Mouse (Mus musculus) liver, embryonic 14.5 days (tissue): ENCODE measurements around the gene Tubb5. TPM values are rescaled to one million over a fixed set of nuclear protein-coding genes. Genes with fewer than 3 reads are reported as not detected.

ENCODE experiments used
- ATAC-seq: fragments of 200-750 bp; cut with Nextera tagmentation; 2 replicates; pipeline ENCODE4 v1.8.0; 2017; ENCODE audit warnings: moderate number of reproducible peaks, mild to moderate bottlenecking, moderate library complexity; ENCODE audit not compliant: insufficient read depth
- DNase-seq, 3 experiments: peaks; one replicate each; pipeline ENCODE4 v3.0.0-alpha.2; 2012 to 2013; ENCODE audit warnings: low read depth in 3 of 3, low spot score in 3 of 3
- H3K27ac ChIP-seq: fragments of 300-500 bp; sonication (generic); 2 replicates; pipeline ENCODE4 v1.5.1; 2014; ENCODE audit warnings: moderate library complexity, mild to moderate bottlenecking, control low read depth, inconsistent platforms
- H3K27me3 ChIP-seq: fragments of 300-500 bp; sonication (generic); 2 replicates; pipeline ENCODE4 v1.6.1; 2014; ENCODE audit warnings: mild to moderate bottlenecking, low read length, moderate library complexity; ENCODE audit not compliant: control insufficient read depth, insufficient read depth
- H3K36me3 ChIP-seq: fragments of 300-500 bp; sonication (generic); replicated peaks from 2 replicates; pipeline ENCODE4 v1.6.1; 2014; ENCODE audit warnings: low read depth; ENCODE audit not compliant: control insufficient read depth, insufficient read depth
- H3K4me1 ChIP-seq, 2 experiments: fragments of 200-500 bp in 1 of 2; fragments of 300-500 bp in 1 of 2; sonication (generic) in 1 of 2; replicated peaks; 2 replicates each; pipeline ENCODE4 v1.6.1; 2012 to 2014; ENCODE audit warnings: antibody characterized with exemption in 1 of 2, inconsistent platforms in 1 of 2, low read length in 1 of 2; ENCODE audit not compliant: control insufficient read depth in 2 of 2, insufficient read depth in 2 of 2
- H3K4me2 ChIP-seq: fragments of 300-500 bp; sonication (generic); 2 replicates; pipeline ENCODE4 v1.6.1; 2014; ENCODE audit warnings: low read depth, mild to moderate bottlenecking, control low read depth, moderate library complexity
- H3K4me3 ChIP-seq, 2 experiments: fragments of 200-500 bp in 1 of 2; fragments of 300-500 bp in 1 of 2; sonication (generic) in 1 of 2; 2 replicates each; pipeline ENCODE4 v1.5.1; 2012 to 2014; ENCODE audit warnings: low read depth in 2 of 2, low read length in 2 of 2, mild to moderate bottlenecking in 2 of 2, control low read depth in 1 of 2, inconsistent platforms in 1 of 2, moderate library complexity in 1 of 2; ENCODE audit not compliant: insufficient read depth in 1 of 2
- H3K9ac ChIP-seq: fragments of 300-500 bp; sonication (generic); replicated peaks from 2 replicates; pipeline ENCODE4 v1.6.1; 2014; ENCODE audit warnings: mild to moderate bottlenecking, control low read depth, moderate library complexity
- H3K9me3 ChIP-seq: fragments of 300-500 bp; sonication (generic); 2 replicates; pipeline ENCODE4 v1.6.1; 2016; ENCODE audit warnings: low read length, mixed read lengths; ENCODE audit not compliant: control insufficient read depth
- CTCF ChIP-seq: IDR thresholded peaks from 2 replicates; pipeline ENCODE4 v1.5.1; 2016; ENCODE audit warnings: antibody characterized with exemption, low read depth, control low read depth
- EP300 ChIP-seq: IDR thresholded peaks from 2 replicates; pipeline ENCODE4 v1.6.1; 2016; ENCODE audit warnings: antibody characterized with exemption, low read depth
- WGBS: fragments of 180-500 bp; shearing (Covaris S2); extraction: QIAGEN DNeasy Blood & Tissue Kit; methylation state at CpG from one replicate; pipeline ENCODE4 v1.1.7; 2014; ENCODE audit not compliant: insufficient replicate concordance; 5-methylcytosine and 5-hydroxymethylcytosine counted together
- polyA plus RNA-seq, 2 experiments: library from polyadenylated mRNA; depleted of rRNA in 1 of 2; stranded (reverse) in 1 of 2; unstranded in 1 of 2; fragments of >200 nt; fragmentation: Nextera tagmentation in 1 of 2; extraction: Ambion mirVana in 1 of 2; gene quantifications; 2 replicates each; pipeline versions ENCODE4 v1.2.1 to v1.2.3; 2012 to 2014

The Tubb5 gene
- polyA plus RNA-seq, 2 experiments, result 330 to 467 TPM

DNA sequence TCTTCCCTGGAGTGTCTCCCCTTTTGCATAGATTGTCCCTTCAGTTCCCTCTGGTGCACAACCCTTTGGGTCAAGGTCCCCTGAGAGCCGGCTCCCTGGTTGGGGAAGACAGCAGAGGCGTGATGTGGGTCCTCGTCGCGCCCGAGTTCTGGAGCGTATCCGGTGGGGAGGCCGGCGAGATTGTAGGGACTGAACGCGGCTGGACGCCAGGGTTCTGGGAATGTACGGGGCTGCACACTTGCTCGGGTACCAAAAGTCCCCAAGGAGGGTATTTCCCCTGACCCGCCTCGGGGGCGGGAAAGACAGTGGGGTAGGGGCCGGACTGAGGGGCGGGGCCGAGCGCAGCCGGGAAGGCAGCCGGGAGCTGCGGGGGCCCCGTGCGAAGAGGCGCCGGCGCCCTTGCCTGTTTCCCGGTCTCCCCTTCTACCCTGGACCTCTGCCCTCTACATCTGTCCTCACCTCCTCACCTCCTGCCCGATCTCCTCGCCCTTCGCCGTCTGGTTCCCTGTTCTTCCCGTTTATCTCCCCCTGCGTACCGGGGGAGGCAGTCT is 28.2 kb upstream of the Tubb5 start:
- H3K36me3 ChIP-seq, result no peaks in the 10 kb centered on the region
- H3K4me3 ChIP-seq, result peak overlapping the region; percentile 50 to 64
- peaks cover 3% of the 10 kb centered on the region for H3K9me3 ChIP-seq
- peaks cover 55% of the 10 kb centered on the region for H3K27me3 ChIP-seq
- under 1% methylated on average over 38 of the region's 38 CpGs for WGBS
- ATAC-seq, result no peak
- peak overlapping the region; percentile 65 for H3K4me2 ChIP-seq
- TF ChIP-seq EP300 (no peak), CTCF (no peak)
- H3K27ac ChIP-seq, result no peak overlapping the region
- H3K9ac ChIP-seq, result peak overlapping the region; percentile 23
- DNase-seq, result no peak
- H3K4me1 ChIP-seq, result peaks cover 9 to 13% of the 10 kb centered on the region in 2 experiments

DNA sequence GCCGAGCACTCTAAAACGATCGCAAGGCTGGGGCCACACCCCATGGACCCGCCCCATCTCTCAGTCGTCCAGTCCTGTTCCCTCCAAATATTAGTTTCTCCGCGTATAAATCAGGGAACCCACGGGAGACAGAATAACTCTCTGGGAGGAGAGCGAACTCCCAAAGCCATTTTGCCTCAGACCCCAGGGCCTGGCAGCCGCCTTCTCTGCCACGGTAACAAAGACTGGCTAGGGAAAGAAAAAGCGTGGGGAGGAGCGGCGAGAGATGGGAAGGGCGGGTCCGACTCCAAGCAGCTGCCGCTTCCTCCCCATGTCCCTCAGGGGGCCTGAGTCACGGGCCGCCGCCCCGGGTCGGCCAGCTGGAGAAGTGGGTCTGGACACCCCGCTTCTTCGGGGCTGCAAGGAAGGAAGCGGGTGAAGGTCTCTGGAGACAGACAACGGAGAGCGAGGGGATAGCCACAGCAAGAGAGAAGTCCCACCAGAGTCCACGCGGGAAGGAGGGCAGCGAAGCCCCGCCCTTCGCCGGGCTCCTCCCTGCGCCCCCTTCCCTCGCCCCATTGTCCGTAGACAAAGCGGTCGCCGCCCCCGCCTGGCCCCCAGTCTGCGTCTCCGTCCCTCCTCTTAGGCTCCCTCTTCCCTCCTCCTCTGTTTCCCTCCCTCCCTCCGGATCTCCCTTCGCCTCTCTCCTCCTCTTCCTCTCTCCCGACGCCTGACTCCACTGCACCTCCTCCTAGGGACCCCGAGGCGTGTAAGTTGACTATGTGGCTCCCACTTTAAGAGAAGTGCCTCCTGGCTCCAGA is 27.6 kb upstream of the Tubb5 start, which contains the start of gene Ppp1r18:
Gene Ppp1r18 (plus strand): TSS at position 113 of the 800 bp plus-strand sequence.
- peak within 1 kb of the TSS; percentile 23 for H3K9ac ChIP-seq
- 1% methylated on average over 48 of the region's 48 CpGs for WGBS
- peaks cover 11 to 14% of the 10 kb centered on the region in 2 experiments for H3K4me1 ChIP-seq
- no peak for DNase-seq
- peaks cover 55% of the 10 kb centered on the region for H3K27me3 ChIP-seq
- H3K9me3 ChIP-seq, result no peaks in the 10 kb centered on the region
- TF ChIP-seq EP300 (no peak), CTCF (no peak)
- no peaks in the 10 kb centered on the region for H3K36me3 ChIP-seq
- ATAC-seq, result no peak
- H3K27ac ChIP-seq, result no peak within 1 kb of the TSS
- peak within 1 kb of the TSS; percentile 65 for H3K4me2 ChIP-seq
- peak within 1 kb of the TSS; percentile 50 to 64 for H3K4me3 ChIP-seq

DNA sequence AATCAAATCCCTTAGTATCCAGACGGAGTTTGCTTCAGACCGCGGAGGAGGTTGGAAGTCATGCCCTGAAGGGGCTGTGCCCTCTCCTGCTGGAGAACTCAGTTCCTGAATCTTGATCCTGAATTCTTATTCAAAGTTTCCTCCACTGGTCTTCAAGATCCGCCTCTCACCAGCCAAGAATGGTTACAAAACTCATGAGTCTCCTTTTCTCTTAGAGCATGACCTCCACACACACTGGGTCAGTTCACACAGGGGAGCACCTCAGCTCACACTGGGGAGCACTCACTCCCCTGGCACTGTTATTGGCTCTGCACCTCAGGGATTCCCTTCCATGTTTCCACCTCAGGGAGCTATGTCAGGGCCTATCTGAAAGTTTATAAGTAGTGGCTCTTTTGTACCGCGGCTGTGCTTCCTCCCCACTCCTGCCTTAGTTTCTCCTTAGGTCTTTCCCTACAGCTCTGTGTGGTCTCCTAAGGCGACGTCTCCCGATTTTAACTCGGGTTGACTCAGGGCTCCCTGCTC is 26.8 kb upstream of the Tubb5 start:
- no peak for DNase-seq
- H3K4me3 ChIP-seq, result peak overlapping the region in 1 of 2 experiments; percentile 50; a peak in 1 of 4 replicates
- TF ChIP-seq EP300 (no peak), CTCF (no peak)
- H3K9me3 ChIP-seq, result no peaks in the 10 kb centered on the region
- ATAC-seq, result no peak
- no peak overlapping the region for H3K27ac ChIP-seq
- peak overlapping the region; percentile 65 for H3K4me2 ChIP-seq
- H3K4me1 ChIP-seq, result peaks cover 13 to 19% of the 10 kb centered on the region in 2 experiments
- H3K27me3 ChIP-seq, result peaks cover 55% of the 10 kb centered on the region
- H3K36me3 ChIP-seq, result no peaks in the 10 kb centered on the region
- H3K9ac ChIP-seq, result no peak overlapping the region
- 36% methylated on average over 10 of the region's 10 CpGs for WGBS

DNA sequence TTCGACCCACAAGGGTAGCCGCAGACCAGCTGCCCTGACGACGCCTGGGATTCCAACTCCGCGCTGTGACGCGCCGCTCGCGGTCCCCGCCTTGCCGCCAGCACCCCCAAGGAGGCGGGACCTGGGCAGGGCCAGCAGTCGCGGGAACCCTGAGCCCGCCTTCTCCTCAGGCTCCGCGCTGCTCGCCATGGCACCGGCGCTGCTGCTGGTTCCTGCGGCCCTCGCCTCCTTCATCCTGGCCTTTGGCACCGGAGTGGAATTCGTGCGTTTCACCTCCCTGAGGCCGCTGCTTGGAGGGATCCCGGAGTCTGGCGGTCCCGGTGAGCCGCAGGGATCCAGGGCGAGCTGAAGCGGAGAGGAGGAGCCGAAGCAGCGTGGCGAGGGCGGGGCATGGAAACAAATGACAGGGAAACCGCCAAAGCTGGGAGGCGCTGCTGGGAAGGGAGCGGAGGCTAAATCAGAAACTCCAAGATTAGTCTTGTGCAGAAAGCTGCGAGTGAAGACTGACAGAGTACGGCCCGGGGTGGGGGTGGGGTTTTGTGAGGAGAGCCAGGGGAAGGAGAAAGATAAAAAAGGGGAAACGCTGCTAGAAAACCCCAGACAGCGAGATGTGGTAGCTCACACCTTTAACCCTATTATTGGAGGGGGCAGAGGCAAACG is 23.2 kb upstream of the Tubb5 start, which contains the start of gene Nrm:
Gene Nrm (plus strand): TSS at position 121 of the 660 bp plus-strand sequence.
- ATAC-seq (peak; percentile 94), DNase-seq (peak; percentile 75 to 84 (median 76))
- WGBS, result under 1% methylated on average over 47 of the region's 47 CpGs
- peaks cover 13 to 17% of the 10 kb centered on the region in 2 experiments for H3K4me1 ChIP-seq
- peak within 1 kb of the TSS; percentile 60 for H3K27ac ChIP-seq
- peaks cover 16% of the 10 kb centered on the region for H3K36me3 ChIP-seq
- H3K4me2 ChIP-seq, result peak within 1 kb of the TSS; percentile 89
- TF ChIP-seq CTCF (peak; percentile 66), EP300 (no peak)
- H3K9ac ChIP-seq, result peak within 1 kb of the TSS; percentile 85
- peak within 1 kb of the TSS; percentile 85 to 93 for H3K4me3 ChIP-seq
- H3K27me3 ChIP-seq, result peaks cover 24% of the 10 kb centered on the region
- H3K9me3 ChIP-seq, result no peaks in the 10 kb centered on the region
